Mouse (Mus musculus): Measurements from ENCODE around the gene Tnfrsf25. TPM values are rescaled to one million over a fixed set of nuclear protein-coding genes. Genes with fewer than 3 reads are reported as not detected.

Gene Tnfrsf25
- total RNA-seq, 2 experiments from 2014 or later = 2.0 TPM; not detected in 1

- ATAC-seq (replicated peaks; ENCODE audit: low FRiP score, poor library complexity, severe bottlenecking) = no peak
Measured at GRCm38 (mm10) chr4:152136112-152136875, 20.6 kb downstream of the Tnfrsf25 start.

- ATAC-seq (replicated peaks; ENCODE audit: low FRiP score, poor library complexity, severe bottlenecking) = no peak
Measured at GRCm38 (mm10) chr4:152136876-152137250, 21.1 kb downstream of the Tnfrsf25 start.

GRCm38 (mm10) chr4:152138497-152139260 lies 22.9 kb downstream of the Tnfrsf25 start:
- peak; percentile 85 for ATAC-seq (replicated peaks; ENCODE audit: low FRiP score, poor library complexity, severe bottlenecking)

- ATAC-seq (replicated peaks; ENCODE audit: low FRiP score, poor library complexity, severe bottlenecking) = peak; percentile 52
Measured at GRCm38 (mm10) chr4:152140441-152140840, 24.7 kb downstream of the Tnfrsf25 start.

- ATAC-seq (replicated peaks; ENCODE audit: low FRiP score, poor library complexity, severe bottlenecking) = no peak
Measured at GRCm38 (mm10) chr4:152141521-152142135, 25.9 kb downstream of the Tnfrsf25 start.

- ATAC-seq (replicated peaks; ENCODE audit: low FRiP score, poor library complexity, severe bottlenecking) = no peak
Measured at GRCm38 (mm10) chr4:152143632-152144031, 27.9 kb downstream of the Tnfrsf25 start.

- ATAC-seq (replicated peaks; ENCODE audit: low FRiP score, poor library complexity, severe bottlenecking) = no peak
Measured at GRCm38 (mm10) chr4:152145473-152145872, 29.7 kb downstream of the Tnfrsf25 start.

GRCm38 (mm10) chr4:152146033-152146827 lies 30.5 kb downstream of the Tnfrsf25 start:
- no peak for ATAC-seq (replicated peaks; ENCODE audit: low FRiP score, poor library complexity, severe bottlenecking)

- ATAC-seq (replicated peaks; ENCODE audit: low FRiP score, poor library complexity, severe bottlenecking) = no peak
Measured at GRCm38 (mm10) chr4:152150546-152150945, 34.8 kb downstream of the Tnfrsf25 start.

GRCm38 (mm10) chr4:152151451-152151965 lies 35.8 kb downstream of the Tnfrsf25 start:
- ATAC-seq (replicated peaks; ENCODE audit: low FRiP score, poor library complexity, severe bottlenecking) = no peak

GRCm38 (mm10) chr4:152151966-152152544 lies 36.3 kb downstream of the Tnfrsf25 start, which contains the start of gene Espn:
Gene Espn (minus strand): TSS chr4:152152371.
- no peak for ATAC-seq (replicated peaks; ENCODE audit: low FRiP score, poor library complexity, severe bottlenecking)

GRCm38 (mm10) chr4:152153771-152154177 lies 38.0 kb downstream of the Tnfrsf25 start:
- ATAC-seq (replicated peaks; ENCODE audit: low FRiP score, poor library complexity, severe bottlenecking) = peak; percentile 54

GRCm38 (mm10) chr4:152155019-152155418 lies 39.3 kb downstream of the Tnfrsf25 start:
- no peak for ATAC-seq (replicated peaks; ENCODE audit: low FRiP score, poor library complexity, severe bottlenecking)

GRCm38 (mm10) chr4:152157779-152158584 lies 42.2 kb downstream of the Tnfrsf25 start:
- ATAC-seq (replicated peaks; ENCODE audit: low FRiP score, poor library complexity, severe bottlenecking) = no peak

- no peak for ATAC-seq (replicated peaks; ENCODE audit: low FRiP score, poor library complexity, severe bottlenecking)
Measured at GRCm38 (mm10) chr4:152158585-152159284, 43.0 kb downstream of the Tnfrsf25 start, which contains the start of gene Hes2. Gene Hes2 (plus strand): TSS chr4:152158867.

GRCm38 (mm10) chr4:152159285-152159678 lies 43.5 kb downstream of the Tnfrsf25 start:
- ATAC-seq (replicated peaks; ENCODE audit: low FRiP score, poor library complexity, severe bottlenecking) = no peak

- ATAC-seq (replicated peaks; ENCODE audit: low FRiP score, poor library complexity, severe bottlenecking) = no peak
Measured at GRCm38 (mm10) chr4:152160748-152161147, 45.0 kb downstream of the Tnfrsf25 start.

GRCm38 (mm10) chr4:152161601-152162000 lies 45.9 kb downstream of the Tnfrsf25 start:
- no peak for ATAC-seq (replicated peaks; ENCODE audit: low FRiP score, poor library complexity, severe bottlenecking)
